Mouse (Mus musculus): ENCODE results near the gene Gm13691. TPM values are rescaled to one million over a fixed set of nuclear protein-coding genes. Genes with fewer than 3 reads are reported as not detected.

Gm13691 gene
- polyA plus RNA-seq, 1 experiment from 2014 or later = not detected

GRCm38 (mm10) chr2:84018330-84018729, 28.0 kb downstream of the Gm13691 start:
- DNase-seq (ENCODE audit: low spot score) = no peak
- Histone ChIP-seq H3K4me2 (ENCODE audit: low read depth, low read length) (no peak overlapping the region), H3K4me3 (ENCODE audit: low read depth, low read length) (no peak overlapping the region), H3K27ac (replicated peaks; ENCODE audit: low read depth, low read length) (no peak overlapping the region), H3K9ac (replicated peaks; ENCODE audit: low read length) (no peak overlapping the region), H3K4me1 (ENCODE audit: control insufficient read depth, insufficient read depth, low read length) (no peaks in the 10 kb centered on the region), H3K9me3 (replicated peaks; ENCODE audit: control insufficient read depth, low read length) (no peaks in the 10 kb centered on the region), H3K36me3 (replicated peaks; ENCODE audit: control insufficient read depth, insufficient read depth, low read depth, low read length) (no peaks in the 10 kb centered on the region), H3K27me3 (ENCODE audit: control insufficient read depth, insufficient read depth, low read length) (no peaks in the 10 kb centered on the region)
- 77% methylated on average over 3 of the region's 3 CpGs for WGBS
- no peak for ATAC-seq (replicated peaks; ENCODE audit: insufficient number of reproducible peaks, low FRiP score, low TSS enrichment, low read depth)

DNA sequence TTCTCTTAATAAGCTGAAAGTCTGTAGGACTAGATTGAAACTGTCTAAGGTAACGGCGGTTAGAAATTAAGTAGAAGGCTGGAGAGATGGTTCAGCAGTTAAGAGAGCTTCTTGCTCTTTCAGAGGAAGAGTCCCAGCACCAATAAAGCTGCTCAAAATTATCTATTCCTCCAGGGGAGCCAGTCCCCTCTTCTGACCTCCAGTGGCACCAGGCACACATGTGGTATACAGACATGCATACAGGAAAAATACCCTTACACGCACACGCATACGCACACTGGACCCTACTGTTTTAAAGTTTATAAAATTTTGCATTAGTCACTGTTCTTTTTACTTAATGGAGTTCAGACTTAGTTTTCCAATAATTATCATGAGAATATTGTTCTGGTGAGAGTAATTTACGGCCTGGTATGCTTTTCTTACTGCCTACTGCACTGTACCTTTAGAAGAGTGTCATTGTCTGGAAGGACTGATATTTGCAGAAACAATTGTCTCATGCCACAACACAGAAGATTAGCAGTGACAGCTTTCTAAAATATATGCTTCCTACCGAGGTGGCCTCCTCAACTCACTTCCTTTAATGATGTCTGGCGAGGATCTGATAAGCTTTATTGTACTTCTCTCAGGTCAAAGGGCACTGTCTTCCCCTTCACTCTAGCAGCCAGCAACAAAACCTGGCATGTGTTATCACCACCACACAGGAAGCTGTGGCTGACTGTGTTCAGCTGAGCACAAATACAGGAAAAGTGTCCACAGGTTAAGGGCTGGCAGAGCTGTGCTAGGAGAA, 29.4 kb downstream of the Gm13691 start:
- WGBS = 68% methylated on average over 8 of the region's 8 CpGs

GRCm38 (mm10) chr2:84021930-84022329, 31.6 kb downstream of the Gm13691 start:
- Histone ChIP-seq H3K4me1 (ENCODE audit: control insufficient read depth, insufficient read depth, low read length) (no peaks in the 10 kb centered on the region), H3K9me3 (replicated peaks; ENCODE audit: control insufficient read depth, low read length) (no peaks in the 10 kb centered on the region), H3K9ac (replicated peaks; ENCODE audit: low read length) (no peak overlapping the region), H3K4me3 (ENCODE audit: low read depth, low read length) (no peak overlapping the region), H3K27me3 (ENCODE audit: control insufficient read depth, insufficient read depth, low read length) (no peaks in the 10 kb centered on the region), H3K4me2 (ENCODE audit: low read depth, low read length) (no peak overlapping the region), H3K36me3 (replicated peaks; ENCODE audit: control insufficient read depth, insufficient read depth, low read depth, low read length) (no peaks in the 10 kb centered on the region), H3K27ac (replicated peaks; ENCODE audit: low read depth, low read length) (no peak overlapping the region)
- ATAC-seq (replicated peaks; ENCODE audit: insufficient number of reproducible peaks, low FRiP score, low TSS enrichment, low read depth) = no peak
- 82% methylated on average over 2 of the region's 2 CpGs for WGBS
- DNase-seq (ENCODE audit: low spot score) = no peak

More for the DNA sequence above, 29.4 kb downstream of the Gm13691 start:
- Histone ChIP-seq H3K27me3 (ENCODE audit: control insufficient read depth, insufficient read depth, low read length) (no peaks in the 10 kb centered on the region), H3K36me3 (replicated peaks; ENCODE audit: control insufficient read depth, insufficient read depth, low read depth, low read length) (no peaks in the 10 kb centered on the region), H3K4me3 (ENCODE audit: low read depth, low read length) (no peak overlapping the region), H3K4me1 (ENCODE audit: control insufficient read depth, insufficient read depth, low read length) (no peaks in the 10 kb centered on the region), H3K9me3 (replicated peaks; ENCODE audit: control insufficient read depth, low read length) (no peaks in the 10 kb centered on the region), H3K27ac (replicated peaks; ENCODE audit: low read depth, low read length) (no peak overlapping the region), H3K9ac (replicated peaks; ENCODE audit: low read length) (no peak overlapping the region), H3K4me2 (ENCODE audit: low read depth, low read length) (no peak overlapping the region)
- ATAC-seq (replicated peaks; ENCODE audit: insufficient number of reproducible peaks, low FRiP score, low TSS enrichment, low read depth) (no peak; the same call in 1 of the 2 replicates), DNase-seq (ENCODE audit: low spot score) (no peak)

DNA sequence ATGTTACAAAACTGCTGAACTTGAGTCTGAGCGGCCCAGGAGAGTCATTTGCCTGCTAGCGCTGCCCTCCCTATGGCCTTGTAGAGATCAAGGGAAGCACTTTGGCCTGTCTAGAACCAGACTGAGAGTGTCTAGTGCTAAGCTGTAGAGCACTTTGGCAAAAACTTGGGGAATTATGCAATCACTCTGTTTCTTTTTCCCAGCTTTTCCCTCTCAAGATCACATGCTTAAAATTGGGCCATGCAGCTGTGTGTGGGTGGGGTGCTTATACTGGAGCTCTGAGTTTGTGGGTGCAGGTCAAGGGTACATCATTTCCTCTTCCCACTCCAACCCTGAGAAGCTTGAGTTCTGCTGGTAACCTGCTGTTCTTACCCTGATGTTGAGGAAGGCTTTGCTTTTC, 32.6 kb downstream of the Gm13691 start:
- WGBS = 86% methylated on average over 2 of the region's 2 CpGs
- H3K4me2 ChIP-seq (ENCODE audit: low read depth, low read length) = no peak overlapping the region
- no peaks in the 10 kb centered on the region for H3K36me3 ChIP-seq (replicated peaks; ENCODE audit: control insufficient read depth, insufficient read depth, low read depth, low read length)
- H3K9me3 ChIP-seq (replicated peaks; ENCODE audit: control insufficient read depth, low read length) = no peaks in the 10 kb centered on the region
- H3K27ac ChIP-seq (replicated peaks; ENCODE audit: low read depth, low read length) = no peak overlapping the region
- no peaks in the 10 kb centered on the region for H3K27me3 ChIP-seq (ENCODE audit: control insufficient read depth, insufficient read depth, low read length)
- ATAC-seq (replicated peaks; ENCODE audit: insufficient number of reproducible peaks, low FRiP score, low TSS enrichment, low read depth) (no peak), DNase-seq (ENCODE audit: low spot score) (no peak)
- no peak overlapping the region for H3K9ac ChIP-seq (replicated peaks; ENCODE audit: low read length)
- H3K4me1 ChIP-seq (ENCODE audit: control insufficient read depth, insufficient read depth, low read length) = no peaks in the 10 kb centered on the region
- no peak overlapping the region for H3K4me3 ChIP-seq (ENCODE audit: low read depth, low read length)

DNA sequence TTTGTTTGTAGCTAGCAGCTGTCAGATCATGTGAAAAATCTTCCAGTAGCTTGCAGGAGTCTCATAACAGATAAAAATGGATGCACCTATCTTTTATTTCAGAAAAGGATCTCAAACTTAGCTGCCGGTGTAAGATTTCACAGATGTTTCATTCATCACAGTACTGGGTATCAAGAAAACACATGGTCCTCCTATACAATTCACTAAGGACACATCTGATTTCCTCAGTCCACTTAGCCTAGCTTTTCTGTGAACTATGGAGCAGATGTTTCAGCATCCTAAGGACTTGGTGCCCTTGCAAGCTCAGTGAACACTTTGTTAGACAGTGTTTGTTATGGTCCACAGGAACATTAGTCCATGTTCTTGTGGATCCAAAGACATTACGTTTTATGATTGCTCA, 33.0 kb downstream of the Gm13691 start:
- Histone ChIP-seq H3K4me3 (ENCODE audit: low read depth, low read length) (no peak overlapping the region), H3K36me3 (replicated peaks; ENCODE audit: control insufficient read depth, insufficient read depth, low read depth, low read length) (no peaks in the 10 kb centered on the region), H3K9me3 (replicated peaks; ENCODE audit: control insufficient read depth, low read length) (no peaks in the 10 kb centered on the region), H3K4me2 (ENCODE audit: low read depth, low read length) (no peak overlapping the region), H3K4me1 (ENCODE audit: control insufficient read depth, insufficient read depth, low read length) (no peaks in the 10 kb centered on the region), H3K27ac (replicated peaks; ENCODE audit: low read depth, low read length) (no peak overlapping the region), H3K27me3 (ENCODE audit: control insufficient read depth, insufficient read depth, low read length) (no peaks in the 10 kb centered on the region), H3K9ac (replicated peaks; ENCODE audit: low read length) (no peak overlapping the region)
- no peak for ATAC-seq (replicated peaks; ENCODE audit: insufficient number of reproducible peaks, low FRiP score, low TSS enrichment, low read depth)
- 89% methylated on average over 2 of the region's 2 CpGs for WGBS
- no peak for DNase-seq (ENCODE audit: low spot score)

DNA sequence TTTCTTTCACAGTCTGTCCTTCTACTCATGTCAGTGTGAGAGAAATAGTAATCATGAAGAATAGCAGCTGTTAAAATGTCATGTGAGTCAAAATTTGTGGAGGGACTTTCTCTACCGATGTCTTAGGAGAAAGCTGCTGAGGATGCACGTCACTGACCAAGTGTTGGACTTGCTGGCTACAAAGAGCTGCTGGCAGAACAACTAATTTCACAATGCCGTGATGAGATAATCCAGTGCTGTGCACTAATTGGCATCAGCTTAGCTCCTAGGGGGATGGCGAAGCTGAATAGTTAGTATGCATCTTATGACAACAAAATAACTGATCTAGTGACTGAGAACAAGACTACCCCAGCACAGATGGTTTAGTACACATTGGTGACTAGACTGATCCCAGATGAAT, 34.9 kb downstream of the Gm13691 start:
- WGBS = 59% methylated on average over 4 of the region's 4 CpGs
- Histone ChIP-seq H3K4me3 (ENCODE audit: low read depth, low read length) (no peak overlapping the region), H3K36me3 (replicated peaks; ENCODE audit: control insufficient read depth, insufficient read depth, low read depth, low read length) (no peaks in the 10 kb centered on the region), H3K4me1 (ENCODE audit: control insufficient read depth, insufficient read depth, low read length) (no peaks in the 10 kb centered on the region), H3K27ac (replicated peaks; ENCODE audit: low read depth, low read length) (no peak overlapping the region), H3K27me3 (ENCODE audit: control insufficient read depth, insufficient read depth, low read length) (no peaks in the 10 kb centered on the region), H3K4me2 (ENCODE audit: low read depth, low read length) (no peak overlapping the region), H3K9me3 (replicated peaks; ENCODE audit: control insufficient read depth, low read length) (no peaks in the 10 kb centered on the region), H3K9ac (replicated peaks; ENCODE audit: low read length) (no peak overlapping the region)
- DNase-seq (ENCODE audit: low spot score) = no peak
- no peak for ATAC-seq (replicated peaks; ENCODE audit: insufficient number of reproducible peaks, low FRiP score, low TSS enrichment, low read depth)

DNA sequence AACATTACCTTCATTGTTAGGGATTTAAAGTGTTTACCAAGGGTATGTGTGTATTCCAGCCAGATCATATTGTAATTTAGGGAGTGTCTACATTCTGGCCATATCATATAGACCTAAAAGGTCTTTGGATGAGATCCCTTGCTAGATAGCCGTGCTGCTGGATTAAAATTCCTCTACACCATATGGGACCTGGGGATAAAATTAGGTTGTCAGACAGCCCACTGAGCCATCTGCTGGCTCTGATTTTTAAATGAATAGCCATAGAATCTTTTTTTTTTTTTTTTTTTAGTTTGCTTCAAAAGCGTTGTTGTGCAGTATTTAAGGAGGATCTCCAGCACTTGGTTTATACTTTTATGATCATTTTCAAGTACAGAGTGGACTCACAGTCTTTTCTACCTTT, 42.2 kb downstream of the Gm13691 start:
- ATAC-seq (replicated peaks; ENCODE audit: insufficient number of reproducible peaks, low FRiP score, low TSS enrichment, low read depth) (no peak), DNase-seq (ENCODE audit: low spot score) (no peak)
- H3K4me3 ChIP-seq (ENCODE audit: low read depth, low read length) = no peak overlapping the region
- no peak overlapping the region for H3K27ac ChIP-seq (replicated peaks; ENCODE audit: low read depth, low read length)
- no peaks in the 10 kb centered on the region for H3K36me3 ChIP-seq (replicated peaks; ENCODE audit: control insufficient read depth, insufficient read depth, low read depth, low read length)
- no peaks in the 10 kb centered on the region for H3K27me3 ChIP-seq (ENCODE audit: control insufficient read depth, insufficient read depth, low read length)
- H3K4me2 ChIP-seq (ENCODE audit: low read depth, low read length) = no peak overlapping the region
- H3K4me1 ChIP-seq (ENCODE audit: control insufficient read depth, insufficient read depth, low read length) = no peaks in the 10 kb centered on the region
- H3K9ac ChIP-seq (replicated peaks; ENCODE audit: low read length) = no peak overlapping the region
- 77% methylated on average over 2 of the region's 2 CpGs for WGBS
- no peaks in the 10 kb centered on the region for H3K9me3 ChIP-seq (replicated peaks; ENCODE audit: control insufficient read depth, low read length)

- ATAC-seq (replicated peaks; ENCODE audit: insufficient number of reproducible peaks, low FRiP score, low TSS enrichment, low read depth) = no peak
- DNase-seq (ENCODE audit: low spot score) = no peak
- H3K4me1 ChIP-seq (ENCODE audit: control insufficient read depth, insufficient read depth, low read length) = no peaks in the 10 kb centered on the region
Observed at GRCm38 (mm10) chr2:84035997-84036396, 45.6 kb downstream of the Gm13691 start.

More at GRCm38 (mm10) chr2:84035997-84036396, 45.6 kb downstream of the Gm13691 start:
- Histone ChIP-seq H3K4me2 (ENCODE audit: low read depth, low read length) (no peak overlapping the region), H3K4me3 (ENCODE audit: low read depth, low read length) (no peak overlapping the region), H3K36me3 (replicated peaks; ENCODE audit: control insufficient read depth, insufficient read depth, low read depth, low read length) (no peaks in the 10 kb centered on the region), H3K27me3 (ENCODE audit: control insufficient read depth, insufficient read depth, low read length) (no peaks in the 10 kb centered on the region), H3K9me3 (replicated peaks; ENCODE audit: control insufficient read depth, low read length) (no peaks in the 10 kb centered on the region), H3K9ac (replicated peaks; ENCODE audit: low read length) (no peak overlapping the region), H3K27ac (replicated peaks; ENCODE audit: low read depth, low read length) (no peak overlapping the region)
- 90% methylated on average over 4 of the region's 4 CpGs for WGBS

All from embryonic facial prominence, embryonic 11.5 days (tissue).